Mouse (Mus musculus) layer of hippocampus, adult 2 months (tissue): ENCODE measurements at regions not wholly inside any gene's neighbourhood (a gene's known extent, or its start where the extent isn't known, plus 50 kb on each side); places are given as distances from the start of the nearest gene placed in this dataset.

Source experiments
- DNase-seq, 2 experiments: peaks; one replicate each; pipeline ENCODE4 v3.0.0; 2022; ENCODE audit warnings: low spot score in 2 of 2
- H3K27ac ChIP-seq: fragments of 200-600 bp; 2 replicates; pipeline ENCODE4 v1.8.1; 2022
- H3K4me3 ChIP-seq: fragments of 200-600 bp; 2 replicates; pipeline ENCODE4 v1.8.1; 2022; ENCODE audit warnings: mild to moderate bottlenecking
- CTCF ChIP-seq: fragments of 200-600 bp; conservative IDR thresholded peaks from 2 replicates; pipeline ENCODE4 v1.8.1; 2022; ENCODE audit warnings: antibody characterized with exemption, mild to moderate bottlenecking, moderate library complexity

DNA sequence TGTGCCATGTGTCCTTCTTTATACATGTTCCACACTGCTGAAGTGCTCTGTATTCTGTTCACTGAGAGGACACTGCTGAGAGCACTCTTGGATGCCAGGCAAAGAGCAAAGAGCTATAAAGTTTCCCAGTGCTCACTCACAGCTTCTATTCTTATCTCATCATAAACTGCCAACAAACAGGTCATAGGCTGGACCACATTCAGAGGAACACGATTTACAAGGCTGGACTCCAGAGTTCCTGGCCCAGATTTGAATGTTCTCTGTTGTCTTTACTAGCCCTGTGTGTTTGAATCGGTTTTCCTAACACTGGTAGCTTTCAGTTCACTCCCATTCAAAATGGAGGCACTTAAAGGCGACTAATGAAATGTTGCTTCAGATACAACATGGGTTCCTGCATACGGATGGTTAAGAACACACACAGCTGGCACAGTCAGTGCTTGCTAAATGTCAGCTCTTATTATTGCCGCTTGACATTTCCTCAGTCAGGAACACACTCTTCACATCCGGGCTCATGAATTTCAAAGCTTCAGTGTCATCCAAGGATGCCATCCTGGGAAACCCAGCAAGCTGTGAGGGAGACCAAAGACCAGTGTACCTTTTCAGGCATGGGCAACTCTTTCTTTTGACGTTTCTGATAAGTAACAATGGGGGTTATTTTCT, 1203.8 kb downstream of the Gsdmc2 start:
- Histone ChIP-seq H3K4me3 (no peak overlapping the region), H3K27ac (no peak overlapping the region)
- no peak for TF ChIP-seq CTCF
- peak in 1 of 2 experiments; percentile 10 for DNase-seq

DNA sequence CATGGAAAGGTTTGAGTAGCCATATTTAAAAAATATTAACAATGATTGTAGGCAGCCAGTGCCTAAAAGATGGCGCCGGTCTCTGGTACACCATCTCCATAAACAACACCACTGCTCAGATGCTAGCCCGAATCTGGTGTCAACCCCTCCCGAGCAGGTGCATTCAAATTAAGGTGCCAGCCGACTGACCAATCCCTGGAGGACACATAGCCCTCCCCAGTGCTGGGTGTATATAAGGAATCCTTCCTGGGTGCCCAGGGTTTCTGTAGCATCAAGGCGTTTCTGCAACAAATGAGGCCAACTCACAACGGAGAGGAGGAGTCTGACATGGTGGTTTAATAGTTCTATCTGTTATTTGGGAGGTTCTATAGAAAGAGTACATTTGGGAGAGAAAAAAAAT, 1219.6 kb downstream of the Gsdmc2 start:
- Histone ChIP-seq H3K27ac (no peak overlapping the region), H3K4me3 (no peak overlapping the region)
- DNase-seq, result no peak
- TF ChIP-seq CTCF, result no peak

DNA sequence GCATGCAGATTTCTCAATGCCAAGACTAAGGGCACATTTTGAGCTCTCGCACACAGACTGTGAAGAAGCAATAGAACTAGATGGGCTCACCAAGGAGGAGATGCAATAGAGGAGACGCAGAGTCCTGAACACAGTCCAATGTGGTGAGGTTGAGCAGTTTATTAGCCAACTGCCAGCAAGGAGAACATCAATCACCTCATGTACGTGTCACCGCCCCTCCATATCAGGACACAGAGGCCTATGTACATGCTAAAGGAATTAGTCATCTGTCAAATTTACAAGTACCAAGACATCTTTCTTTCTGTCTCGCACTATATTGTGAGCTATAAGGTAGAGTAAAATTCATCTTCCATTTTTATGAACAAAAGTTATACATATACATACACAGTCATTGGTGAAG, 1228.9 kb downstream of the Gsdmc2 start:
- DNase-seq, result no peak
- Histone ChIP-seq H3K4me3 (no peak overlapping the region), H3K27ac (no peak overlapping the region)
- no peak for TF ChIP-seq CTCF

DNA sequence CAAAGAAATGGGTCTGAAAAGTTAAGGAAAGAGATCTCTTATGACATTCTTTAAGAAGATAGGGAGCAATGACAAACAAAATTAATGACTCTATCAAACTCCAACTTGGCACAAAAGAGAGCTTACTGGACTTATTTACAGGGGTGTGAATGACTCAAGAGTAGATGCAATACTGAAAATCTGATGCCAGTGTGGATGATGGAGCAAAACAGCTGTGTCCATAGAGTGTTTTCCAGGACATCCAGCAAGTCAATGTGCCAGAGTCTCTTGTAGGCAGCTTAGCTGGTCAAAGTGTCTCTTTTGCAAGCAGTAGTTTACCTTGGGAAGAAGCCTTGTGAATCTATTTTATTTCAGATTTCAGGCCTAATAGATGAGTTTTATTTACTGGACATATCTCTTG, 1248.2 kb downstream of the Gsdmc2 start:
- Histone ChIP-seq H3K4me3 (no peak overlapping the region), H3K27ac (no peak overlapping the region)
- TF ChIP-seq CTCF, result no peak
- no peak for DNase-seq

DNA sequence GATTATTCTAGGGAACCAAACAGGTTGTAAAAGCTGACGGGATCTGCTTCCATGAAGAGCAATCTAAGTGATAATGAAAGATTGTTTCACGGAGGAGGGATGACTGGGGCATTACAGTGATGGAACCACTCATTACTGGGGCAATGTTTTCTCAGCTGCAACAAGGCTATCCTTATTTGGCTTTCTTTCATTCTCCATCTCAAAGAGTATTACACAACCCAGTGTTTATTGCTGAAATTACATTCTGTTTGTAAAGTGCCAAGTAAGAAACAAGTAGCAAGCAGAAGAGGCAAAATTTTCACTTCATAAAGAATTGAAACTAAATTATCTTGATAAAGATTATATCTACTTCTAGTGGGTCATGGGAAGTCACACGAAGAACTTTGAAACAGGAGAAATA, 1256.4 kb downstream of the Gsdmc2 start:
- TF ChIP-seq CTCF, result no peak
- no peak for DNase-seq
- Histone ChIP-seq H3K4me3 (no peak overlapping the region), H3K27ac (no peak overlapping the region)

DNA sequence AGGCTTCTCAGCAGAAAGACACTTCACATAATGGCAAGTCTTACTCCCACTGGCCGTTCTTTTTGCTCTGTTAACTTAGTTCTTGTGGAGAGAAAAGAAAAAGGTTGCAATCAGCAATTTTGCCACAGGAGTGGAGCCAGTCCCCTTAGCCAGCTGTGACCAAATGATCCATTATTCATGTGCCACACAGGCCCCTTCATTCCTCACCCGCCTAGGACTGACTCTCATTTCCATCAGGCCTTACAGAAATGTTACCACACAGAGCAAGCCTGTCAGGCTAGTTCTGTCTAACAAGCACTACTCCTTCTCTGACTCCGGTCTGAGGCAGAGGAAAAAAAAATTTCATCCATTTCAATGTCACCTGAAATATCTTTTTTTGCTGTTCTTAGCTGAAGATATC, 1266.2 kb downstream of the Gsdmc2 start:
- no peak overlapping the region for H3K27ac ChIP-seq
- DNase-seq, result no peak
- TF ChIP-seq CTCF, result no peak
- H3K4me3 ChIP-seq, result no peak overlapping the region

DNA sequence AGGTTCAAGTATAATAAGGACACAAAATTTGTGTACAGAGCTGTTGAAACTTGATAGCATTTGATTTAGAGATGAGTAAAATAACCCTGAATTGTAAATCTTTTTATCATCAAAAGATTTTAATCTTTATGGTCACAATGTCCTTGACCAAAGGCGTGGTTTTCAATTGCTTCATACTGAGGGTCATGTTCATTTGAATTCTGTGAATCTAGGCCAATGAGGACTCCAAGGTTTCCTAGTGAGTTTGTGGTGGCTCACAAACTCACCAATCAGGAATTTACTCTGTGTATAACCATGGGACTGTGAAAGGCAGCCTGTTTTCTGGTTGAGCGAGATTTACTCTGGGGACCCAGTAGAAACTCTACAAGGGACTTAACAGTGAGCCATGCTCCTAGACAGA, 1269.2 kb downstream of the Gsdmc2 start:
- no peak for DNase-seq
- Histone ChIP-seq H3K27ac (no peak overlapping the region), H3K4me3 (no peak overlapping the region)
- TF ChIP-seq CTCF, result no peak

DNA sequence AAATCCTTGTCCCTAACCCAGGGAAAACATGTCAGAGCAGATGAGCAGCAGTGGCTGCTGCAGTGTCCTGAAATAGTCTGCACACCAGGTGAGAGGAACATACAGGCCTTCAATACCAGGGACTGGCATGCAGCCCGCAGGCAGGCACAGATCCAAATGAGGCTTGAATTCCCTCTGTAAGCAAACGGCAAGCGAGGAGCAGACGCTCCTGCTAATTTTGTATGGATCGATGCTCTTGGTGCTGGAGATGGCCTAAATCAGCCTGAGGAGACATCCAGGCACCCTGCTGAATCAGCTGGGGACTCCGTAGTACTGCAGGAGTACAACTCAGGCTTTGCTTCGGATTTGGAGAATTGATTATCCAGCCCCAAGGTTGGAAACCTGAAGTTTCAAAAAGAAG, 1273.2 kb downstream of the Gsdmc2 start:
- no peak for TF ChIP-seq CTCF
- Histone ChIP-seq H3K4me3 (no peak overlapping the region), H3K27ac (peak overlapping the region; percentile 23; the same call in 1 of the 2 replicates)
- peak; percentile 28 to 59 for DNase-seq

DNA sequence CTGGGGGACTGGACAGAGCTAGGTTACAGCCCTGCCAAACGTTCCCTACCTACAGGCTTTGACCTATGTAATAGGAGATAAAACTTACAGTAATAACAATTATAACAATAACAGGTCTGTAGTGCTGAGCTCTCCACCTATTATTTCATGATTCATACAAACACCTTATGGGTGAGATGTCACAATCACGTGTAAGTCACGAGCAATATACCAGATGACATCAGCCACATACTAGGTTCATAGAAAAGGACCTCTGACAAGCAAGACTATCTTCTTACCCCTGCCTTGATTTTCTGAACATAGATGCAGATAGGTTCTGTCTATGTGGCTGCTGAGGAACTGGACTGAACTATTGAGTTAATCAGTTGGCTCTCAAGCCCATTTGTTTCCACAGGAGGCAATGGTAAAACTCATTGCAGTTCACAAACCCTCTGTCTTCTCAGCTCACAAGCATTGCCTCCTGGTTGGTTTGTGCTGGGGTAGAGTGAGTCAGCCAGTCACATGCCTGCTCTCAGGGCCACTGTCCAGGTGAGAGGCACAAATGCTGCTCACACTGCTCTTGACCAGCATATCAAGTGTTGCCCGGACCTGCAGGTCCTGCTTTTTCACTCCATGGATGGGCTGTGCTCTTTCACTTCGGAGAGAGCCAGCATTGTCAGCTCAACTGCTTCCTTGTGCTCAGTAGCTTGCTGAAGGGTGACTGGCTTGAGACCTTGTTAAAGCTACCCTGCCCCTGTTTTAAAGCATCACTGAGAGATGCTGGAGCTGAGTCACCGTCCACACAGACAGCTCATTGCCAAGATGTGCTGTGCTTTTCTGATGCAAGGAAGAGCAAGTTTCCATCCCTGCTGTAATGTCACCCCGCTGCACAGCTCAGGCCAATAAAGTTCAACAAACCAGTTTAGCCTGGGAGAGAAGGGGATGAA, 1275.9 kb downstream of the Gsdmc2 start:
- no peak overlapping the region for H3K4me3 ChIP-seq
- H3K27ac ChIP-seq, result no peak overlapping the region
- TF ChIP-seq CTCF, result no peak
- DNase-seq, result no peak

DNA sequence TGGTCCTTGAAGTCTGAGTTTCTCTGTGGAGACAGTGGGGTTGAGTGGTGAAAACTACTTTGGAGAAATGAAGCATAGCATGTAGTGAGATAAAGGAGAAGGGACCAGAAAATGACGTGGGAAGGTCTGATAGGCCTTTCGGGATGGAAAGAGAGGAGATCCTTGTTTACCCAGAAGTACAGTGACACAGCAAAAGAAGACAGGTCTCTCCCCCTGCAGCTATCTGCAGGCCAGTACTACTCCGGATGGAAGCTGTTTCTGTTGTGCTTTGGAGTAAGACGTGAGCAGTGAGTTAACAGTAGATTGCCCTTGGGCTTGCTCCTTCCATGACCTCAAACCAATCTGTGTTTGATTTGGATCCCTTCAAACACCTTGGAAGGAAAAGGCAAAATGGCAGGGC, 1277.5 kb downstream of the Gsdmc2 start:
- Histone ChIP-seq H3K4me3 (no peak overlapping the region), H3K27ac (no peak overlapping the region)
- no peak for TF ChIP-seq CTCF
- no peak for DNase-seq

DNA sequence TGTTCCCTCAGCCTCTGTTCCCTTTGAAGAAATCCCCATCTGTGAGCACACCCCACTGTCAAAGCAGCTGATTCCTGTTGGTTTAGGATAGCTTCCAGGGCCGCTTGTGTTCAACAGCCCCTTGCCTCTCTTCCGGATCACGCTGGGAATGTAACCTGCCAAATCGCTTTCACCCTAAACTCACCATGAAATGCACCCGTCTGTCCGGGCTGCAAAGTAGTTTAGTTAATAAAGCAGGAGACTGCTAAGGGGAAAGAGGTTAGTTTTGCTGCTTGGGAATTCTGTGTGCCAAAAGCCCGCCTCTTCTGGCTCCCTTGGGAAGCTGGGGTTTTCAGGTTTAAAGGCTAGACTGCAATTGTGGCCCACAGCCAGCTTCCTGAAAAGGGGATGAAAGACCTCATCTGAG, 1278.9 kb downstream of the Gsdmc2 start:
- TF ChIP-seq CTCF, result peak; percentile 15; the same call in 1 of the 2 replicates
- Histone ChIP-seq H3K4me3 (no peak overlapping the region), H3K27ac (peak overlapping the region; percentile 16; the same call in 1 of the 2 replicates)
- peak; percentile 16 for DNase-seq

DNA sequence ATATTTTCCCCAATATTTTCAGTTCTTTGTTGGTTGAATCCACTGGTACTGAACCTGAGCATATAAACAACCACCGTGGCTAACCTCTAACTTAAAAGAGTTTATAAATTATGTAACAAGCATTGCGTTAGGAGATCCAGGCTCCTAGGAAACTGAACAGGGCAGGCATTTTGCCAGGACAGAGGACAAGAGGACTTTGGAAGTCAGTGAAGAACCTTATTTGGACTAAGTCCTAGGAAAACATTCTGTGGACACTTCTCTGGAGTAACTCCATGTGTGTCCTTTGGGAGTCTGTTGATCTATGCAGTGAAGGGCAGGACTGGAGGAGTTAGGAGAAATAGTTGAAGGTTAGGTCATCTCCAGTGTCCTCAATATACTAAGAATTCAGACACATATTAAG, 1311.7 kb downstream of the Gsdmc2 start:
- no peak overlapping the region for H3K27ac ChIP-seq
- DNase-seq, result no peak
- TF ChIP-seq CTCF, result no peak
- no peak overlapping the region for H3K4me3 ChIP-seq

DNA sequence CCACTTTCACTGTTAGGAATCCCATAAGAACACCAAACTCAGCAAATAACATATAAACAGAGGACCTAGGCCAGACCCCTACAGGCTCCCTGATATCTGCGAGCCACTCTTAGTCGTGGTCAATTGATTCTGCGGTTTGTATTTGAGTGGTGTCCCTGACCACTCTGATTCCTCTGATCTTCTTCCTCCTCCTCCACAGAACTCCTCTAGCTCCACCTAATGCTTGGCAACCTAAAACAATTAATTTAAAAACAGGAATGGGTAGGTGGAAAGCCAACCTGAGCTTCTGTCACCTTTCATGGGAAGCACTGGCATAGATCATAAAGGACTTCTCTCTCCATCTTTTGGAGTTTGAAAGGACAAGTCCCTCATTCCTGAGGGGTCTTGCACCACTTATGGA, 1316.0 kb downstream of the Gsdmc2 start:
- Histone ChIP-seq H3K4me3 (no peak overlapping the region), H3K27ac (no peak overlapping the region)
- no peak for TF ChIP-seq CTCF
- no peak for DNase-seq

DNA sequence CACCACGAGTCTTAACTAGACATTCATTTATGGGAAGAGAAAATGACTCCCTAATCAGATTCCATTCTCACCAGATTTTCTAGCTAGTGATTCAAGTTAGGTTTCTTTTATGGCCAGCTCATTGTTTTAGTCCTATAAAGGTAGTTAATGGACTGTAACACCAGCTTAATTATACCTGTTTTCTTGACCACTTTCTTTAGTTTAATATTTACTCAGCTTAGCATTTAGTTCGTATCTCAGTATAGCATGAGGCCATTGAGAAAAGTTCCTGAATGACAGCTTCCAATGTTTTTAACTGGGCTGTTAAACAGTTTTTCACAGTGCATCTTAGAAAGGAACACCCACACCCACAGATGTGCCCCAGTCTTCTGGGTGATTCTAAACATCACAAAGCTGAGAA, 1320.3 kb downstream of the Gsdmc2 start:
- Histone ChIP-seq H3K27ac (no peak overlapping the region), H3K4me3 (no peak overlapping the region)
- no peak for DNase-seq
- no peak for TF ChIP-seq CTCF
